Mouse (Mus musculus) heart, postnatal 0 days (tissue): Measurements from ENCODE around the gene Fn1.

Experiments used
- CTCF ChIP-seq: IDR thresholded peaks from 2 replicates; pipeline ENCODE4 v1.5.1; 2016; ENCODE audit warnings: antibody characterized with exemption, control low read depth, low read depth
- EP300 ChIP-seq: IDR thresholded peaks from 2 replicates; pipeline ENCODE4 v1.6.1; 2016; ENCODE audit warnings: antibody characterized with exemption, low read depth

DNA sequence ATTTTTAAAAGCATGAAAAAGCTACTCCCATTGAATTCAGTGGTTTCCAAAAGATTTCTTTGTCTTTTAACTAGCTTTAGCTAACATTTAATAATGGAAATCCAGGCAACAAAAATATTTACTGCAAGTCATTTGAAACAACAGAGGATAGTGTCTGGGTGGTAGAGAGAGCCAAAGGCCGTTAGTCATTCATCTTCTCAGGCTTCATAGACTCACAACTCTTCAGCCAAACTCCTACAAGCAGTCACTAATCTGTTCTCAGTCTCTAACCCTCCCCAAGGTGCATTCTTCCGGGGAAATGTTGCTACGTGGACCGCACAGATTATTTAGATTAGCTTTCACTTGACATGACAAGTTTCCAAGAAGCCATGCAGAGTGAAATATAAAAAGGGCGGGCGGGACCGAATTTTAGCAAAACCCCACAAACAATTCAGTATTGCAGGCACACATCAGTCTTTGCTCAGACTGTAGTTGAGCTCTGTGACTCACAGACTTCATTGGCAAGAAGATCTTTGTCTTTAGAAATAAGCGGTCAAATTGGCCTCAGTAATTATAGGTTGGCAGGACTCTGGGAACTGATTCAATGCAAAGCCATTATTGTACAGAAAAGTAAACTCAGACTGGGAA, 27.2 kb upstream of the Fn1 start:
- TF ChIP-seq CTCF (no peak), EP300 (no peak)
